Mouse (Mus musculus): ENCODE measurements at regions not wholly inside any gene's neighbourhood (a gene's known extent, or its start where the extent isn't known, plus 50 kb on each side); places are given as distances from the start of the nearest gene placed in this dataset.

DNA sequence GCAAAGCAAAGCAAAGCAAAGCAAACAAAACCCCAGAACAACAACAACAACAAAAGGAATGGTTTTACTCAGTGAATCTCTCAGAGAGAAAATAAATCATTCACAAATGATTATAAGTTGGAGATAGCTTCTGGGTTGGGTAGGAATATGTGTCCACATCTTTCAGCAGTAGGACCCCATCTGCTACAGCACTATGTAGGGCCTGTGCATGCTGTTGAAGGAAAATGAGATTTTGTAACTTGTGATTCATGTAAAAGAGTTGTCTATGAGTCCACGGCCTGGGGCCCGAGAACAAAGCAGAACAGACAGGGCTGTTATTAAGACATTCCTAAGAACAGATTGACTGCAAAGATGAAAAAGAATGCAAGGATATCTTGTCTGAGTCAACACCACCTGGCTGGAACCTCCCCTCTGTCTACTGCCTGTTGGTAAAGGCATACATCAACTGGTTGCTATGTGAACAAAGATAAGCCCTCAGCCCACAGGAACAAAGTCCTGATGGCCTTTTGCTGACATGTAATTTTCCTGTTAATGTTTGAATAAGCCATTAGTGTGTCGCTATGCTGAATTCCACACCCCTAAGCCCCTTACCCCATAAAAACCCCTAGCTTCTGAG, 725.5 kb upstream of the Fat3 start:
- WGBS: 44% methylated on average over 3 of the region's 3 CpGs
- Histone ChIP-seq H3K9ac (no peak overlapping the region), H3K27me3 (ENCODE audit: insufficient read depth, low read length) (no peaks in the 10 kb centered on the region), H3K9me3 (ENCODE audit: low read depth, low read length) (no peaks in the 10 kb centered on the region), H3K36me3 (ENCODE audit: insufficient read depth) (no peaks in the 10 kb centered on the region), H3K4me2 (no peak overlapping the region), H3K4me3 (ENCODE audit: low read depth, low read length) (no peak overlapping the region), H3K27ac (ENCODE audit: low read depth) (no peak overlapping the region), H3K4me1 (ENCODE audit: insufficient read depth) (no peaks in the 10 kb centered on the region)
- no peak for ATAC-seq (ENCODE audit: insufficient read depth)
- TF ChIP-seq CTCF (IDR thresholded peaks at IDR 0.05; ENCODE audit: low read depth): no peak
- no peak for DNase-seq

DNA sequence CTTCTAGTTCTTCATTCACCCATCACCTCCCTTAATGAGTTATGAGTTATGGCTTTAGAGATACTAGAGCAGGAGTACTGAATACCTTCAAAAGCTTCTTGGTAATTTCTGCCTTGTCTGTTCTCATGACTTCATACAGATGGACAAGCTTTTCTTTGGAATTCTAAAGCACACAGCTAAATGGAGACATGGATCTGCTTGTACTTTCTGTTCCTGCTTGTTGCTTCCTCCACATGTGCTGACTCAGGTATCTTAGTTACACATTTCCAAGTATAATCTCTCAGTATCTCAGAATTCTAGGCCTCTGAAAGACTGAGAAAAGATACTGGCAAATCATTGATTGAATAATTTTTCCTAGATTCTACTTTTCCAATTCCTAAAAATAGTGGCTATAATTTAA, 694.3 kb upstream of the Fat3 start:
- no peak for DNase-seq

GRCm38 (mm10) chr9:17189552-17189951, 688.5 kb upstream of the Fat3 start:
- no peak for ATAC-seq (ENCODE audit: insufficient read depth)
- Histone ChIP-seq H3K4me1 (ENCODE audit: insufficient read depth) (no peaks in the 10 kb centered on the region), H3K4me2 (no peak overlapping the region), H3K9ac (no peak overlapping the region), H3K4me3 (ENCODE audit: low read depth, low read length) (no peak overlapping the region), H3K9me3 (ENCODE audit: low read depth, low read length) (no peaks in the 10 kb centered on the region), H3K27ac (ENCODE audit: low read depth) (no peak overlapping the region), H3K36me3 (ENCODE audit: insufficient read depth) (no peaks in the 10 kb centered on the region), H3K27me3 (ENCODE audit: insufficient read depth, low read length) (no peaks in the 10 kb centered on the region)
- no peak for DNase-seq
- WGBS: 67% methylated on average over 2 of the region's 2 CpGs
- no peak for TF ChIP-seq CTCF (IDR thresholded peaks at IDR 0.05; ENCODE audit: low read depth)

More for the DNA sequence above, 694.3 kb upstream of the Fat3 start:
- no peak for ATAC-seq (ENCODE audit: insufficient read depth)
- Histone ChIP-seq H3K9ac (no peak overlapping the region), H3K9me3 (ENCODE audit: low read depth, low read length) (no peaks in the 10 kb centered on the region), H3K27me3 (ENCODE audit: insufficient read depth, low read length) (no peaks in the 10 kb centered on the region), H3K36me3 (ENCODE audit: insufficient read depth) (no peaks in the 10 kb centered on the region), H3K27ac (ENCODE audit: low read depth) (no peak overlapping the region), H3K4me1 (ENCODE audit: insufficient read depth) (no peaks in the 10 kb centered on the region), H3K4me3 (ENCODE audit: low read depth, low read length) (no peak overlapping the region), H3K4me2 (no peak overlapping the region)
- TF ChIP-seq CTCF (IDR thresholded peaks at IDR 0.05; ENCODE audit: low read depth): no peak

GRCm38 (mm10) chr9:17168193-17168592, 667.1 kb upstream of the Fat3 start:
- no peak for TF ChIP-seq CTCF (IDR thresholded peaks at IDR 0.05; ENCODE audit: low read depth)
- Histone ChIP-seq H3K9ac (no peak overlapping the region), H3K4me1 (ENCODE audit: insufficient read depth) (no peaks in the 10 kb centered on the region), H3K36me3 (ENCODE audit: insufficient read depth) (no peaks in the 10 kb centered on the region), H3K4me2 (no peak overlapping the region), H3K9me3 (ENCODE audit: low read depth, low read length) (no peaks in the 10 kb centered on the region), H3K27ac (ENCODE audit: low read depth) (no peak overlapping the region), H3K4me3 (ENCODE audit: low read depth, low read length) (no peak overlapping the region), H3K27me3 (ENCODE audit: insufficient read depth, low read length) (no peaks in the 10 kb centered on the region)
- no peak for DNase-seq
- ATAC-seq (ENCODE audit: insufficient read depth): no peak
- WGBS: 67% methylated on average over 1 of the region's 1 CpGs

- no peak for TF ChIP-seq CTCF (IDR thresholded peaks at IDR 0.05; ENCODE audit: low read depth)
- WGBS: 79% methylated on average over 1 of the region's 1 CpGs
Observed at GRCm38 (mm10) chr9:17166331-17166730, 665.2 kb upstream of the Fat3 start.

DNA sequence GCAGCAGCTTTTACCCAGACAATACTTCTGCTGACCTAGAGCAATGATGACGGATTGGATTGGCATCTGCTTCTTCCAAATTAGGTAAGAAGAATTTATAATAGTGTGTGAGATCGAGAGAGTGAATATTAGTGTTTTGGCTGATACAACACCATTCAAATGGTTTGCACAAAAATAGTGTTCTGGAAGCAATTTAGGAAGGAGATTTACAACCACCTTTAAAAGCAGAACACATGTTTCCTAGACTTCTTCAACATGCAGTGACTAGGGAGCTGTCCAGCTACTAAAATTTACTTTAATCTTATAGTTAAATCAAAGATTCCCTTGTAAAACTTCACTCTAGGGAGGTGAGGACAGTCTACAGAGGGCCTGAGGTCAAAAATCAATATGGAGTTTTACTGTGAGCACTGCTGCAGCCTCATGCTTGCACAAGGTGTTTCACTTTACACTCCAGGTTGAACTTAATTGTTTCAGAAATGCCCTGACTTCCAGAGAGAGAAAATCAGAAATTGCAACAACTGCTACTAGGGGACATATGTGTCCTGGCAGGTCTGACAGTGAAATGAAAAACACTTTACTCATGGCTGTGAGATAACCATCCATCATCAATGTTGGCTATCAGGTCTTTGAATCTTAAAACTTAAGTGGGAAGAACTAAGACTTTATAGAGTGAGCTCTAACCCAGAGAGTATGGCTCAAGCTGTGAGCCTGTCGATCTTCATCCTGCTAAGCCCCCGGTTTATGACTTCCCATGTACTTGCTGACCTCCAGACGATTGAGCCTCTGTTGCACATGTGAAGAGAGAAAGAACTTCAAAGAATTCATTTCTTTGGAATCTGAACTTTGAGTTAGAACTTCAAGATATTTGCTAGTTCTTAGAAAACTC, 657.6 kb upstream of the Fat3 start:
- ATAC-seq (ENCODE audit: insufficient read depth) (no peak), DNase-seq (no peak)
- no peak overlapping the region for H3K4me2 ChIP-seq

More at GRCm38 (mm10) chr9:17166331-17166730, 665.2 kb upstream of the Fat3 start:
- Histone ChIP-seq H3K9me3 (ENCODE audit: low read depth, low read length) (no peaks in the 10 kb centered on the region), H3K27ac (ENCODE audit: low read depth) (no peak overlapping the region), H3K4me1 (ENCODE audit: insufficient read depth) (no peaks in the 10 kb centered on the region), H3K36me3 (ENCODE audit: insufficient read depth) (no peaks in the 10 kb centered on the region), H3K4me3 (ENCODE audit: low read depth, low read length) (no peak overlapping the region), H3K9ac (no peak overlapping the region), H3K27me3 (ENCODE audit: insufficient read depth, low read length) (no peaks in the 10 kb centered on the region), H3K4me2 (no peak overlapping the region)
- DNase-seq (no peak), ATAC-seq (ENCODE audit: insufficient read depth) (no peak)

GRCm38 (mm10) chr9:17152369-17152768, 651.3 kb upstream of the Fat3 start:
- 76% methylated on average over 1 of the region's 1 CpGs for WGBS
- H3K9ac ChIP-seq: no peak overlapping the region
- DNase-seq (no peak), ATAC-seq (ENCODE audit: insufficient read depth) (no peak)
- H3K4me3 ChIP-seq (ENCODE audit: low read depth, low read length): no peak overlapping the region
- no peaks in the 10 kb centered on the region for H3K27me3 ChIP-seq (ENCODE audit: insufficient read depth, low read length)
- TF ChIP-seq CTCF (IDR thresholded peaks at IDR 0.05; ENCODE audit: low read depth): no peak
- H3K9me3 ChIP-seq (ENCODE audit: low read depth, low read length): no peaks in the 10 kb centered on the region
- no peaks in the 10 kb centered on the region for H3K4me1 ChIP-seq (ENCODE audit: insufficient read depth)
- no peak overlapping the region for H3K4me2 ChIP-seq
- no peaks in the 10 kb centered on the region for H3K36me3 ChIP-seq (ENCODE audit: insufficient read depth)
- H3K27ac ChIP-seq (ENCODE audit: low read depth): no peak overlapping the region

More for the DNA sequence above, 657.6 kb upstream of the Fat3 start:
- Histone ChIP-seq H3K4me1 (ENCODE audit: insufficient read depth) (no peaks in the 10 kb centered on the region), H3K4me3 (ENCODE audit: low read depth, low read length) (no peak overlapping the region), H3K27ac (ENCODE audit: low read depth) (no peak overlapping the region), H3K9ac (no peak overlapping the region), H3K27me3 (ENCODE audit: insufficient read depth, low read length) (no peaks in the 10 kb centered on the region), H3K9me3 (ENCODE audit: low read depth, low read length) (no peaks in the 10 kb centered on the region), H3K36me3 (ENCODE audit: insufficient read depth) (no peaks in the 10 kb centered on the region)
- no peak for TF ChIP-seq CTCF (IDR thresholded peaks at IDR 0.05; ENCODE audit: low read depth)
- 64% methylated on average over 5 of the region's 5 CpGs for WGBS
